Comparison of ENCODE assay signal across 11 mouse cellular contexts in the genomic region with DNA sequence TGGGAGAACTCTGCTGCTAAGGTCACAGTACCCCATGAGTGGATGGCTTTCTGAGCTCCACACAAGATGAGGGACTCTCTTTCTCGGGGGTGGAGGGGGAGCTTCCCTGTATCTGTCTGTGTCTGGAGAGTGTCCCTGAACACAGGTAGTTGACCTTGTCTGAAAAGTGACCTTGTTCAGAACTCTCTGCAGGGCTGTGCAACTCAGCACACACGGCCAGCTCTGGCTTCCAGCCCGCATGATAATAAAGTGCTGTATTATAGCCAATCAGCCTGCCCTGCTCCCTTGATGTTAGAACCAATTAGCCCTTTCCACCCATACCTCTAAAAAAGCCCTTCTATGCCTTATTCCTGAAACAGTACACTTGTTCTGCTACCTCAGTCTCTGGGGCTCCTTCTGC.
DNase-seq lines count a peak whose midpoint lies in the region; ATAC-seq lines count a peak whose summit lies in the region.
"Had no signal": no experiment of that assay in that cellular context is flagged by ENCODE, and none has a peak within 500 bp of the region (broad histone marks: within the 10 kb centered on the region; RNA-seq: fewer than 3 reads in every experiment).

No protein-coding gene starts in this region.

- no peaks in the 10 kb centered on the region for H3K9me3 ChIP-seq in limb, embryonic 13.5 days
- H3K9me3 ChIP-seq in limb, embryonic 10.5 days (replicated peaks) = no peaks in the 10 kb centered on the region
- no peaks in the 10 kb centered on the region for H3K9me3 ChIP-seq in forebrain, embryonic 16.5 days (ENCODE audit: control insufficient read depth, low read length)
- H3K9me3 ChIP-seq: liver, embryonic 15.5 days had no signal

- H3K9ac ChIP-seq in limb, embryonic 13.5 days = no peak overlapping the region
- H3K9ac ChIP-seq in forebrain, embryonic 16.5 days (replicated peaks; ENCODE audit: low read depth, low read length) = no peak overlapping the region
- H3K9ac ChIP-seq: liver, embryonic 15.5 days had no signal

- peaks cover 17% of the 10 kb centered on the region for H3K4me1 ChIP-seq in limb, embryonic 13.5 days
- H3K4me1 ChIP-seq in limb, embryonic 10.5 days = peaks cover 19% of the 10 kb centered on the region
- peaks cover 24% of the 10 kb centered on the region for H3K4me1 ChIP-seq in forebrain, embryonic 16.5 days (replicated peaks; ENCODE audit: control insufficient read depth, insufficient read depth, low read length)
- H3K4me1 ChIP-seq: liver, embryonic 15.5 days had no signal

- no peak overlapping the region for H3K4me3 ChIP-seq in limb, embryonic 13.5 days
- no peak overlapping the region for H3K4me3 ChIP-seq in limb, embryonic 10.5 days
- H3K4me3 ChIP-seq in forebrain, embryonic 16.5 days (replicated peaks; ENCODE audit: low read length) = no peak overlapping the region
- H3K4me3 ChIP-seq: liver, embryonic 15.5 days had no signal

- intact Hi-C loops in heart, postnatal 25 days (cut with DNase I) = no loop called here
- intact Hi-C loops in left cerebral cortex, postnatal 25 days (cut with DNase I) = loop anchor here (5.0 kb wide), 1 partner anchor 35 kb away; no protein-coding TSS in a partner anchor

- no peaks in the 10 kb centered on the region for H3K27me3 ChIP-seq in limb, embryonic 13.5 days
- H3K27me3 ChIP-seq in limb, embryonic 10.5 days (ENCODE audit: low read depth, poor library complexity, severe bottlenecking) = no peaks in the 10 kb centered on the region
- no peaks in the 10 kb centered on the region for H3K27me3 ChIP-seq in forebrain, embryonic 16.5 days (replicated peaks; ENCODE audit: control insufficient read depth, insufficient read depth, low read length)
- H3K27me3 ChIP-seq: liver, embryonic 15.5 days had no signal

- WGBS in limb, embryonic 13.5 days = 33% methylated on average over 3 of the region's 3 CpGs
- 52% methylated on average over 3 of the region's 3 CpGs for WGBS in limb, embryonic 10.5 days
- WGBS in forebrain, embryonic 16.5 days = 45% methylated on average over 3 of the region's 3 CpGs

- no peak overlapping the region for H3K4me2 ChIP-seq in limb, embryonic 13.5 days (replicated peaks)
- no peak overlapping the region for H3K4me2 ChIP-seq in forebrain, embryonic 16.5 days (ENCODE audit: low read length)
- H3K4me2 ChIP-seq: liver, embryonic 15.5 days had no signal

- H3K27ac ChIP-seq in limb, embryonic 13.5 days = peak overlapping the region; percentile 4; the same call in 1 of the 2 replicates
- no peak overlapping the region for H3K27ac ChIP-seq in limb, embryonic 10.5 days
- no peak overlapping the region for H3K27ac ChIP-seq in forebrain, embryonic 16.5 days (ENCODE audit: low read length)
- H3K27ac ChIP-seq: liver, embryonic 15.5 days had no signal

- ATAC-seq in limb, embryonic 13.5 days (ENCODE audit: low FRiP score, low read depth) = no peak
- ATAC-seq in forebrain, embryonic 16.5 days = 0 out of 2 replicates have a peak, but pooled peaks have one; percentile 2

- peak; percentile 49 to 58 for DNase-seq in heart, adult 18-20 months
- DNase-seq in heart, postnatal 25 days (ENCODE audit: low spot score) = no peak
- DNase-seq in limb, embryonic 10.5 days (ENCODE audit: low spot score) = no peak
- peak; percentile 59 for DNase-seq in adrenal gland, postnatal 10 days
- no peak for DNase-seq in frontal cortex, adult 2 months (ENCODE audit: extremely low spot score in 1 of 2, low spot score in 1 of 2)
- no peak for DNase-seq in left cerebral cortex, postnatal 25 days (ENCODE audit: low spot score in 2 of 2)
- DNase-seq: embryo, embryonic 11 days; layer of hippocampus, postnatal 36 days had no signal

- no peaks in the 10 kb centered on the region for H3K36me3 ChIP-seq in limb, embryonic 13.5 days
- no peaks in the 10 kb centered on the region for H3K36me3 ChIP-seq in limb, embryonic 10.5 days
- H3K36me3 ChIP-seq in forebrain, embryonic 16.5 days (ENCODE audit: control insufficient read depth, insufficient read depth) = no peaks in the 10 kb centered on the region
- H3K36me3 ChIP-seq: liver, embryonic 15.5 days had no signal

Comparison
In these comparisons a context has a peak if more than half of its experiments do, and no peak if none do; other contexts are left out.
1. DNase-seq: peak in heart, adult 18-20 months (2 of 2) and adrenal gland, postnatal 10 days (single experiment); none in heart, postnatal 25 days (single experiment), limb, embryonic 10.5 days (single experiment), frontal cortex, adult 2 months (0 of 2) and left cerebral cortex, postnatal 25 days (0 of 2).